Mouse (Mus musculus): Measurements from ENCODE around the gene Fcrlb. TPM values are rescaled to one million over a fixed set of nuclear protein-coding genes. Genes with fewer than 3 reads are reported as not detected.

The Fcrlb gene
- polyA plus RNA-seq, 1 experiment, result not detected

GRCm38 (mm10) chr1:170863033-170863432 lies 49.7 kb downstream of the Fcrlb start:
- no peak for TF ChIP-seq POLR2A (IDR thresholded peaks at IDR 0.05; ENCODE audit: borderline replicate concordance, low read depth, low read length)
- TF ChIP-seq CTCF (IDR thresholded peaks at IDR 0.05; ENCODE audit: low read depth, low read length), result no peak
- H3K27ac ChIP-seq (ENCODE audit: insufficient read depth, low read depth, low read length), result peak overlapping the region; percentile 85
- H3K4me3 ChIP-seq (ENCODE audit: insufficient read depth, low read length), result peak overlapping the region; percentile 43

GRCm38 (mm10) chr1:170862435-170862717 lies 50.4 kb downstream of the Fcrlb start:
- Histone ChIP-seq H3K4me3 (ENCODE audit: insufficient read depth, low read length) (peak overlapping the region; percentile 43), H3K27ac (ENCODE audit: insufficient read depth, low read depth, low read length) (peak overlapping the region; percentile 85), H3K4me1 (ENCODE audit: control insufficient read depth, insufficient read depth, low read length) (peaks cover 53% of the 10 kb centered on the region)
- TF ChIP-seq CTCF (IDR thresholded peaks at IDR 0.05; ENCODE audit: low read depth, low read length) (no peak), POLR2A (IDR thresholded peaks at IDR 0.05; ENCODE audit: borderline replicate concordance, low read depth, low read length) (no peak)

More at GRCm38 (mm10) chr1:170863033-170863432, 49.7 kb downstream of the Fcrlb start:
- peaks cover 48% of the 10 kb centered on the region for H3K4me1 ChIP-seq (ENCODE audit: control insufficient read depth, insufficient read depth, low read length)

- peak overlapping the region; percentile 0; the same call in 1 of the 2 replicates for H3K27ac ChIP-seq (ENCODE audit: insufficient read depth, low read depth, low read length)
- H3K4me3 ChIP-seq (ENCODE audit: insufficient read depth, low read length), result no peak overlapping the region
- H3K4me1 ChIP-seq (ENCODE audit: control insufficient read depth, insufficient read depth, low read length), result peaks cover 56% of the 10 kb centered on the region
- TF ChIP-seq CTCF (IDR thresholded peaks at IDR 0.05; ENCODE audit: low read depth, low read length) (no peak), POLR2A (IDR thresholded peaks at IDR 0.05; ENCODE audit: borderline replicate concordance, low read depth, low read length) (no peak)
Observed at GRCm38 (mm10) chr1:170861671-170862434, 50.9 kb downstream of the Fcrlb start.

GRCm38 (mm10) chr1:170858872-170859271 lies 53.9 kb downstream of the Fcrlb start:
- peaks cover 65% of the 10 kb centered on the region for H3K4me1 ChIP-seq (ENCODE audit: control insufficient read depth, insufficient read depth, low read length)
- TF ChIP-seq POLR2A (IDR thresholded peaks at IDR 0.05; ENCODE audit: borderline replicate concordance, low read depth, low read length), result no peak
- no peak for TF ChIP-seq CTCF (IDR thresholded peaks at IDR 0.05; ENCODE audit: low read depth, low read length)

GRCm38 (mm10) chr1:170857369-170857768 lies 55.4 kb downstream of the Fcrlb start:
- TF ChIP-seq POLR2A (IDR thresholded peaks at IDR 0.05; ENCODE audit: borderline replicate concordance, low read depth, low read length) (no peak), CTCF (IDR thresholded peaks at IDR 0.05; ENCODE audit: low read depth, low read length) (no peak)
- Histone ChIP-seq H3K4me3 (ENCODE audit: insufficient read depth, low read length) (no peak overlapping the region), H3K4me1 (ENCODE audit: control insufficient read depth, insufficient read depth, low read length) (peaks cover 63% of the 10 kb centered on the region), H3K27ac (ENCODE audit: insufficient read depth, low read depth, low read length) (no peak overlapping the region)

More at GRCm38 (mm10) chr1:170858872-170859271, 53.9 kb downstream of the Fcrlb start:
- Histone ChIP-seq H3K27ac (ENCODE audit: insufficient read depth, low read depth, low read length) (no peak overlapping the region), H3K4me3 (ENCODE audit: insufficient read depth, low read length) (no peak overlapping the region)

Other genes starting within 250 kb of the Fcrlb start
- 36.4 and 43.1 TPM in 2 replicates for gene Atf6, start 45.2 kb downstream of the Fcrlb start, polyA plus RNA-seq (2012; ENCODE audit: insufficient read depth, insufficient read length, missing spikeins)
- gene Gm26620, start 27.9 kb downstream of the Fcrlb start, polyA plus RNA-seq (2012; ENCODE audit: insufficient read depth, insufficient read length, missing spikeins), result not detected in 2 replicates
- gene Dusp12, start 27.4 kb downstream of the Fcrlb start, polyA plus RNA-seq (2012; ENCODE audit: insufficient read depth, insufficient read length, missing spikeins), result 11.2 and 16.8 TPM in 2 replicates
- gene Fcrla, start 14.6 kb upstream of the Fcrlb start, polyA plus RNA-seq (2012; ENCODE audit: insufficient read depth, insufficient read length, missing spikeins), result 0.84 TPM in 1 of 2 replicates, not detected in the other
- gene Fcgr2b, start 63.6 kb upstream of the Fcrlb start, polyA plus RNA-seq (2012; ENCODE audit: insufficient read depth, insufficient read length, missing spikeins), result 270 and 276 TPM in 2 replicates
- gene Fcgr4, start 106.0 kb upstream of the Fcrlb start, polyA plus RNA-seq (2012; ENCODE audit: insufficient read depth, insufficient read length, missing spikeins), result 84.3 and 86.6 TPM in 2 replicates
- gene Fcgr3, start 152.0 kb upstream of the Fcrlb start, polyA plus RNA-seq (2012; ENCODE audit: insufficient read depth, insufficient read length, missing spikeins), result 1,121 and 1,154 TPM in 2 replicates
- 4.5 and 5.7 TPM in 2 replicates for gene Cfap126, start 201.0 kb upstream of the Fcrlb start, polyA plus RNA-seq (2012; ENCODE audit: insufficient read depth, insufficient read length, missing spikeins)
- gene Sdhc, start 237.7 kb upstream of the Fcrlb start, polyA plus RNA-seq (2012; ENCODE audit: insufficient read depth, insufficient read length, missing spikeins), result 205 and 226 TPM in 2 replicates
- gene Mpz, start 237.8 kb upstream of the Fcrlb start, polyA plus RNA-seq (2012; ENCODE audit: insufficient read depth, insufficient read length, missing spikeins), result 2.0 TPM in 1 of 2 replicates, not detected in the other